19 mouse cellular contexts compared by ENCODE assay signal in genomic region chr13:20590983-20591382, GRCm38 (mm10).
DNase-seq lines count a peak whose midpoint lies in the region.
"Had no signal": no experiment of that assay in that cellular context is flagged by ENCODE, and none has a peak within 500 bp of the region (broad histone marks: within the 10 kb centered on the region; RNA-seq: fewer than 3 reads in every experiment).

No protein-coding gene starts in this region.

- peak; percentile 21 for DNase-seq in cerebellum, adult 9-10 months
- DNase-seq in cerebellum, postnatal 4 days (ENCODE audit: low spot score in 2 of 2) = no peak
- DNase-seq in layer of hippocampus, adult 11-12 months (ENCODE audit: low spot score) = peak; percentile 30
- DNase-seq in layer of hippocampus, postnatal 14 days (ENCODE audit: low spot score in 2 of 2) = no peak
- DNase-seq in 416B (ENCODE audit: low read depth) = peak; percentile 5
- peak; percentile 26 to 32 for DNase-seq in cerebellum, postnatal 25 days
- no peak for DNase-seq in kidney, postnatal 14 days
- DNase-seq: adrenal gland, adult 8-10 months; B cell, adult 2 months; embryo, embryonic 11 days; gastrocnemius, postnatal 10 days; heart, postnatal 14 days; kidney, adult 2 months; kidney, postnatal 4 days; liver; lung, adult 2 months; lung, postnatal 10 days; right cerebral cortex, postnatal 14 days; thymus, postnatal 14 days had no signal

Comparison
In these comparisons a context has a peak if more than half of its experiments do, and no peak if none do; other contexts are left out.
1. DNase-seq: peak in cerebellum, adult 9-10 months (single experiment), layer of hippocampus, adult 11-12 months (single experiment), 416B (single experiment) and cerebellum, postnatal 25 days (2 of 2); none in cerebellum, postnatal 4 days (0 of 2), layer of hippocampus, postnatal 14 days (0 of 2) and kidney, postnatal 14 days (single experiment).